Mouse (Mus musculus) E14TG2a.4 (cell line): ENCODE measurements around the gene Nkpd1.

Source experiments
- CTCF ChIP-seq: conservative IDR thresholded peaks from 2 replicates; pipeline ENCODE4 v1.5.1; 2014; ENCODE audit warnings: low read length
- POU5F1 ChIP-seq: IDR thresholded peaks from 2 replicates; pipeline ENCODE4 v1.6.1; 2014; ENCODE audit warnings: low read length, borderline replicate concordance

DNA sequence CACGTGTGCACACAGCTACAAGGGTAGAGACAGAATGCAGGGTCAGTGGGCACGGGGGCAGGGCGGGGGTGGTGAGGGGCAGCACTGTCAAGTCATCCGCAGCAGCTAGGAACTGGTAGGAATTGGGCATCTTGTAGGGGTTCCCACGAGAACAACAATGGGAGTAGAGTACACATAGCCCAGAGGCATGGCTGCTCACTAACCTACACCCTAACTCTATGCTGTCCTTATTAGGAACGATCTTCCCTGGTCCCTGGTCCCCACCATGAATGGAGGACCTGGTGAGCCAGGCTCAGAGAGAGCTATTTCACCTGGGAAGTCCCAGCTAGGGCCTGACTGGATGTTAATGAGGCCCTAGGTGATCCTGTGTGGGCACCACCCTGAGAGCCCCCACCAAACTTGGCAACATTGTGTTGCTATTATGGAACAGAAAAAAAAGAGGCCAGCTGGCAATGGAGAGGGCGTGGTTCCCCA, 24.1 kb downstream of the Nkpd1 start:
- no peak for TF ChIP-seq CTCF
- TF ChIP-seq POU5F1: no peak
